Mouse (Mus musculus) erythroblast, embryonic 14.5 days (primary cell): ENCODE data around the gene Trp73.

Experiments used
- GATA1 ChIP-seq: IDR thresholded peaks from 2 replicates; pipeline ENCODE4 v1.6.1; 2012; ENCODE audit warnings: low read length, inconsistent platforms, mixed read lengths
- TAL1 ChIP-seq: IDR thresholded peaks from 3 replicates; pipeline ENCODE4 v1.6.1; 2012; ENCODE audit warnings: low read length, inconsistent platforms, mixed read lengths

GRCm38 (mm10) chr4:154140182-154140212, at the start of gene Trp73:
- TF ChIP-seq GATA1 (no peak), TAL1 (no peak)
